Mouse (Mus musculus): Measurements from ENCODE around the gene Col2a1. TPM values are rescaled to one million over a fixed set of nuclear protein-coding genes. Genes with fewer than 3 reads are reported as not detected.

The Col2a1 gene
- total RNA-seq, 2 experiments from 2014 or later, result 0.18 to 0.48 TPM

DNA sequence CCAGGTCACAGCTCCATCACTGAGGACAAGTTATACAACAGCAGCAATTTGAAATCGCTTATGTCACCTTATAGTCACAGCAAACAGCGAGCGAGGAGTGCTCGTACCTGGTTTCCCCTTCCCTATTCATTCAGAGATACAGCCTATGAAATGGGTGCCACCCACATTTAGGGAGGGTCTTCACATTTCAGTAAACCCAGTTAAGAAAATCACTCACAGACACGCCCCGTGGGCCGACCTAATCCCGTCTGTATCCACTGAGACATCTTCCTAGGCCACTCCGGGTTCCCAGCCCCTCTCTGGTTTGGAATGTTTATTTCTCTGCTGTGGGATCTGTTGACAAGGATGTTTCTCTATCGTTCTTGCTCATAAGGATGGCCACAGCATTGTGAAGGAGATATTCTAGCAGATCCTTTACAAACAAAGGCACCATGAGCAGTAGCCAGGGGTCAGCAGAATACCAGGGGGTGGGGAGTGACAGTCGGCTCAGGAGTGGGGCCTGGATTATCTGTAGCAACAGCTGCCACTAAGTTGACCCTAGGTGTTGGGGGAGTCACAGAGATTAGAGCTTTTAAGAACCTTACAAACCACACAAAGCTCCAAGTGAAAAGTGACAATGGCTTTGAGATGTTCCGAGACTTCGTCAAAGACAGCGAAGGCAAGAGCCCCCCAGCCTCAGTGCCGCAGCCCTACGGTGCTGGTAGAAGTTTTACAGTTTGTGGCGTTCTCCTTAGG lies 39.0 kb downstream of the Col2a1 start:
- intact Hi-C loops (cut with DNase I), result loop anchor here (2.0 kb wide), 1 partner anchor 213 kb away; no protein-coding TSS in a partner anchor
- no peak for DNase-seq (ENCODE audit: low spot score in 2 of 2)

- intact Hi-C loops (cut with DNase I), result loop anchor here (5.0 kb wide), 1 partner anchor 258 kb away; the partner anchor contains the start of gene Rpap3
- DNase-seq (ENCODE audit: low spot score in 2 of 2), result no peak
These were observed 39.7 kb downstream of the Col2a1 start for GRCm38 (mm10) chr15:97964836-97965187.

GRCm38 (mm10) chr15:97963989-97964835 lies 40.3 kb downstream of the Col2a1 start, which contains the start of gene Tmem106c:
TSS of gene Tmem106c (plus strand) at chr15:97964200.
- intact Hi-C loops (cut with DNase I), result loop anchor here (2.0 to 5.0 kb wide), 2 partner anchors 179 to 257 kb away; partner anchors contain the start of gene Rpap3
- peak; percentile 90 to 92 for DNase-seq (ENCODE audit: low spot score in 2 of 2)

GRCm38 (mm10) chr15:97963329-97963988 lies 41.0 kb downstream of the Col2a1 start:
- intact Hi-C loops (cut with DNase I), result loop anchor here (2.0 to 5.0 kb wide), 2 partner anchors 179 to 256 kb away; partner anchors contain the start of gene Rpap3
- no peak for DNase-seq (ENCODE audit: low spot score in 2 of 2)

- intact Hi-C loops (cut with DNase I), result no loop called here
- no peak for DNase-seq (ENCODE audit: low spot score in 2 of 2)
These were observed 48.1 kb downstream of the Col2a1 start for GRCm38 (mm10) chr15:97956416-97956815.

DNA sequence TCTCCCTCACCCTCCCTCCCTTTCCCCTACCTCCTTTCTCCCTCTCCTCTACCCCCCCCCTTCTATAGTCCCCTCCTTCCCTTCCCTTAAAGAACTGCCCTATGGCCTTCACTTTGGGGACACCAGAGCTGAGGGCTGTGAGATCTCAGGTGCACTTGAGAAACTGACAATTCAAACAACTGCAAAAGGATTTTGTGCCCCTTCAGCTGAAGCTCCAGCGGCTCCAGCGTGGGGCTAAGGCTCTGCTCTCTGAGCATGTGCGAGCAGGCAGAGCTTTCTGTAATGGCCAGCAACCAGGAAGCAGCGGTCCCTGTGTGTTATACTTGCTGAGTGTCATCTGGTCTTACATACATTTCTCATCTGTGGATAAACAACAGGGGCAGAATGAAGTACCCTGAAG lies 48.8 kb downstream of the Col2a1 start:
- intact Hi-C loops (cut with DNase I), result no loop called here
- no peak for DNase-seq (ENCODE audit: low spot score in 2 of 2)

- intact Hi-C loops (cut with DNase I), result no loop called here
- DNase-seq (ENCODE audit: low spot score in 2 of 2), result no peak
These were observed 49.2 kb downstream of the Col2a1 start for GRCm38 (mm10) chr15:97955286-97955685.

GRCm38 (mm10) chr15:97954671-97955070 lies 49.8 kb downstream of the Col2a1 start:
- DNase-seq (ENCODE audit: low spot score in 2 of 2), result no peak
- intact Hi-C loops (cut with DNase I), result no loop called here

- DNase-seq (ENCODE audit: low spot score in 2 of 2), result peak in 1 of 2 experiments; percentile 6
- intact Hi-C loops (cut with DNase I), result loop anchor here (2.0 kb wide), 3 partner anchors 98 to 234 kb away; no protein-coding TSS in a partner anchor
These were observed 51.7 kb downstream of the Col2a1 start for GRCm38 (mm10) chr15:97952889-97953189.

DNA sequence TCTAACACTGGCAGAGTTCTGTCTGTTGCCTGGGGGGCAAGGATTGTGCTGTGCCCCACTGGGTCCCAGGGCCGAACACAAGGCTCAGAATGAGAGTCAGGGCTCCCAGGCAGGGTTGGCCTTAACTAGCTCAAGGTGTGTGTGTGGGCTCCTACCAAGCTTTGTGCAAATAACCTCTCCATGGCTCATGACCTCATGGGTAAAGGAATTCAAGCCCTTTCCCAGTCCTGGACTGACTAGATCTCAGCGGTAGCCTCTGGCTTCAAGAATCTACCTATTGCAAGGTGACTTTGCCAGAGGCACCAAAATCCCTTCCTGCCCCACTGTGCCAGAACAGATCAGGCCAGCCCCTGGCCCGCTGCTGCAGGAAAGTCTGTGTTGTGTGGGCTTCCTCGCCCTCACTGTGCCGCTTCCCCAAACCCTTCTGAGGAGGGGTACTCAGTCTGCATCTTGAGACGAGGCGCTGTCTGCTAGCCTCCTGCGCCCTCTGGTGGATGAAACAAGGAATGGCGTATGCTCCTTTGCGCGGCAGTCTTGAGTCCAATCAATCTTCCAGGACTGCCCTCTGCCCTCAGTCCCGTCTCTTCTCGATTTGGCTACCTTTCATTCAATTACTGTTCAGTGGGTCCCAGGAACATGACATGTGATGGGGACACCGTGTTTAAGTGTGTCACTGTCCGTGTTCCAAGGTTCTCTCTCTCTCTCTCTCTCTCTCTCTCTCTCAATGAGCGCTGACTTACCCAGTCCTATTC lies 52.2 kb downstream of the Col2a1 start:
- DNase-seq (ENCODE audit: low spot score in 2 of 2), result peak; percentile 65 to 69
- intact Hi-C loops (cut with DNase I), result loop anchor here (2.0 kb wide), 3 partner anchors 98 to 234 kb away; no protein-coding TSS in a partner anchor

DNA sequence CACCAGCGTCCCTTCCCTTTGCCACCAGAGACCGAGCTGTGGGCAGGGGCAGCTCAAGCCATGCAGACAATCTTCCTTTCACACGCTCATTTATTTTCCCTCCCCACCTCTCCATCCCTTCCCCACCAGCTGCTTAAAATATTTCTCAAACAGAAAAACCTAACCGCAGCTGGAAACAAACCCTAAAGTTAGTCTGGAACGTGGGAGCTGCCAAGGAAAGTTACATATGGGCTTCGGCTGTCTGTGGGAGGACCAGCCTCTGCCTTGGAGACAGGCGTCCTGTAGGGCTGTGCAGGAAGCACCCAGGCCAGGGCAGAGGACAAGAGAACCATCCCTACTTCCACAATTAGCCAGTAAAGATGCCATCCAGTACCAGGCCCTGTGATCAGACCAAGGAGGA lies 54.3 kb downstream of the Col2a1 start:
- intact Hi-C loops (cut with DNase I), result no loop called here

DNA sequence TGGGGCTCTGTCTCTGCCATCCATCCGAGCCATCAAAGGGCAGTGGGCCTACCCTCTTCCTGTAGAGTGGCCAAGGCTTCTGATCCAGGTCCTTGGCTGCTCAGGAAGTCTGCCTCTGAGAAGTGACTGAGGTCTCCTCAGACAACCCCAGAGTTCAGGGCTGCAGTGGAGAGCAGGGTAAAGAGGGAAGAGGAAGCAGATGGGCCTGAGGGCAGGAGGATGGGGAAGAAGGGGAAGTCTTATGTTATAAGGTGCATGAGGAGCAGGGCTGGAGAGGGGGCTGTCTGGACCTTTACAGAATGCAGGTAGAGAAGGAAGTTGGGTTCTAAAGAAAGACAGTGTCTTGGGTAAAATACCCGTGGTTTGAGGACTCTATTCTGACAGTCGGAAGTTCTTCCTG lies 54.8 kb downstream of the Col2a1 start:
- intact Hi-C loops (cut with DNase I), result no loop called here
- no peak for DNase-seq (ENCODE audit: low spot score in 2 of 2)

More for the DNA sequence above, 54.3 kb downstream of the Col2a1 start:
- peak; percentile 11 to 75 for DNase-seq (ENCODE audit: low spot score in 2 of 2)

- intact Hi-C loops (cut with DNase I), result no loop called here
- DNase-seq (ENCODE audit: low spot score in 2 of 2), result no peak
These were observed 55.8 kb downstream of the Col2a1 start for GRCm38 (mm10) chr15:97948720-97949119.

DNA sequence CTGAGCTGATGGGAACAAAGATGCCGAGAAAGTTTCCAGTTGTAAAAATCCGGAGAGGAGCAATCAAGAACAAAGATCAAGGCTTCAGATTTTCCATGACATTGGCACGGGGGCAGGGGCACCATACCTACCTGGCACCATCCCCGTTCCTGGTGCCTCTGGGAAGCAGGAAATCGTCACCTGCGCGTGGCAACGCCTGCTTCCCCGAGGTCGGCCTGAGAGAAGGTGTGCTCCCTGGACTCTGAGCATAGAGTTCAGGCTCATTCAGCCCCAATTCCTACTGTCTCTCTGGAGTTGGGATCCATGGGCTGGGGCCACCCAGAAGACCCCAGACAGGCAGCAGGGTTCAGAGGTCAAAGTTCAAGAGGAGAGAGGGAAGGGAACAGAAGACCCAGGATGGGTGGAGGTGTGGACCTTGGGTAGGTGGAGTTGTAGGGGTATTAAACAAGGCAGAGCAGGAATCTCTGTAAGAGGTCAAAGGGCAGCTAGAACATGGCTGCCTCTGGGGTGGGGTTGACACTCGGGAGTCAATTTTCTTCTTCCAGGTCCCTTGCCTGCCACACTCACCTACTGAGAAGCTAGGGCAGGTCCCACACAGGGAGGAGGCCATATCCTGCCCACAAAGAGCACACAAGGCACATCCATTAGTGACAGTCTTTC lies 58.7 kb downstream of the Col2a1 start:
- intact Hi-C loops (cut with DNase I), result no loop called here
- DNase-seq (ENCODE audit: low spot score in 2 of 2), result no peak

GRCm38 (mm10) chr15:97944919-97945574 lies 59.4 kb downstream of the Col2a1 start:
- intact Hi-C loops (cut with DNase I), result no loop called here
- DNase-seq (ENCODE audit: low spot score in 2 of 2), result no peak

DNA sequence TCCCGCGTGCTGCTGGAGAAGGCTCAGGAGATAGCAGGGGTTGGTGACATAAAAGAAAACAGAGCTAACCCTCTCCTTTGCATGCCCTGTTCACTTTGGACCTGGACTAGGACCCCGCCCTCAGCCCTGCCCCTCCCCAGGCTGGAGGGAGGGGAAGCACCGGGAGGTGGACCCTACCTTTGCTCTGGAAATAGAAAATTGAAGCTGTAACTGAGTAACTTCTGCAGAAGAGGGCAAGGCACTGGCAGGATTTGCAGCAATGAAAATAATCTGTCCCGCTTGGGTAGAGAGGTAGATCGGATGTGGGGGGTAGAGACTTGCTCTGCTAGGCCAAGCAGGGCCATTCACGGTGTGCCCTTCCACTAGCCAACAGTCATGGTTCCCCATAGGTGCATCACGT lies 61.1 kb downstream of the Col2a1 start:
- intact Hi-C loops (cut with DNase I), result no loop called here

DNA sequence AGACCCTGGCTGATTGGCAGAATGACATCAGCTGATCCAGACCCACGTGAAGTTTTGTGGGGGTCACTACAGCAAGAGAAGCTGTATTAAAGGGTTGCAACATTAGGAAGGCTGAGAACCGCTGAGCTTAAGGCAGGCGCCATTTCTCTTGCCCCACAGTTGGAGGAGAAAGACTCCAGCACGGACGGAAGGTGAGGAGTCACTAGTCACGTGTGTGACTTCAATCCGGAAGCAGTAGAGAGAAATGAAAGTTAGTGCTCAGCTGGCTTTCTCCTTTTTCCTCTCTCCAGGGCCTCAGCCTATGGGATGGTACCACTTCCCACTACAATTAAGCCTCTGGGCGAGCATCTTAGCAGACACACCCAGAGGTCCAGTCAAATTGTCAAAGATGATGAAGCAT lies 62.0 kb downstream of the Col2a1 start:
- intact Hi-C loops (cut with DNase I), result no loop called here
- DNase-seq (ENCODE audit: low spot score in 2 of 2), result no peak

More for the DNA sequence above, 61.1 kb downstream of the Col2a1 start:
- DNase-seq (ENCODE audit: low spot score in 2 of 2), result no peak

- DNase-seq (ENCODE audit: low spot score in 2 of 2), result no peak
- intact Hi-C loops (cut with DNase I), result no loop called here
These were observed 63.2 kb downstream of the Col2a1 start for GRCm38 (mm10) chr15:97941306-97941705.

All from left cerebral cortex, postnatal 25 days (tissue).